Mouse (Mus musculus): ENCODE results near the gene Oosp2.

Gene Oosp2

DNA sequence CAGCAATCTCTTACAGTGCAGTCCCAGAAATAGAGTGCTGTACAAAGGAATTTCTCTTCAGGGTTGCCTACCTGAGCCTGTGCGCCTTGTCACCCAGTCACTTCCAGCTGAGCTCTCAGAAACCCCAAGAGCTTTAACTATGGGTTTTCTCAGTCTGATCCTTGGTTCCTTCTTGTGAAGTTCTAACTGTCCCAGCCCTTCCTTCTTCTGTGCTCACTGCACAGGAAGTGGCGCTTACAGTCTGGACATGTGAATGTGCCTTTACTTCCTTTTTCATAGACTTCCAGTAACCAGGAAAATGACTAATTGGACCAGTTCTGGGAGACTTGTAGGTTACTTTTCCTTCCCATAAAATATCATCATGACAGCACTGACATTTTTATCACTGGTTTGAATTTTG, 55.8 kb downstream of the Oosp2 start, which contains the start of gene Ms4a6d:
Gene Ms4a6d, minus strand, starts transcription at position 247 of the 400 bp plus-strand sequence.
- DNase-seq (ENCODE audit: low spot score in 2 of 2): no peak

DNA sequence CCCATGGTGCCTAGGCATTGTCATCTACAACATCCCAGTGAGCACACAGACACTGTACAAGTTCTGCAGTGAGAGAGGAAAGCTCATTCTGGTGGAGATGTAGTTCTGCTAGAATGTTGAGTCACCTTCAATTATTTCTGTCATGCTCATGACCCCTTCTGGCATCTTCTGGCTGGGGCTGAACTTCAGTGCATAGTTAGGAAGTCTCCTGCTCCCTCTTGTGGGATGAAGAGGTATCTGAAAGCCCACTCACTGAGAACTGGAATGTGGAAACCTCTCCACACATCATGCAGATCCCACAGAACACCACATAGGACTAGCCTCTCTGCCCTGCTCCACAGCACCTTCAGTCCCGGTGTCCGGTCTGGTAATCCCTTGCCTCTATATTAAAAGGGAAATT, 58.3 kb downstream of the Oosp2 start:
- peak in 1 of 2 experiments; percentile 2 for DNase-seq (ENCODE audit: low spot score in 2 of 2)

DNA sequence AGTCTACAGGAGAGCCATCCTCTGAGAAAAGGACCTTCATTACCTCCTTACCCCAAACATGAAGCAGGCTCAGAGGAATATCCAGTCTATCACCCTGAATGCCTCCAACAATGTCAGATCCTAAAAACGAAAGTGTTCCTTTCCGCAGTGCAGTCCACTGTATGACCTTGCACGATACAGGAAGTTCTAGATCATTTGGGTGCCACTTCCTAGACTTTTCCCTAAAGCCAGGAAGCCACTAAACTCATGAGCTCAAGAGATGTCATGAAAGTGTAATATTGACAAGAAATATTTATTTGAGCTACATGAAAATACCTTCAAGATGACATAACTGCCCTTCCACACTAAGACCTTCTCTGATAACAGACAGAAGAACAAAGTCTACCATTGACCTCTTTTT, 59.0 kb downstream of the Oosp2 start:
- no peak for DNase-seq (ENCODE audit: low spot score in 2 of 2)
